Mouse (Mus musculus): ENCODE measurements at regions not wholly inside any gene's neighbourhood (a gene's known extent, or its start where the extent isn't known, plus 50 kb on each side); places are given as distances from the start of the nearest gene placed in this dataset.
"Not testable (repeated sequence)": the region's sequence is repeated elsewhere in the genome, so short reads cannot be mapped to it uniquely, and the experiment has no call there.

DNA sequence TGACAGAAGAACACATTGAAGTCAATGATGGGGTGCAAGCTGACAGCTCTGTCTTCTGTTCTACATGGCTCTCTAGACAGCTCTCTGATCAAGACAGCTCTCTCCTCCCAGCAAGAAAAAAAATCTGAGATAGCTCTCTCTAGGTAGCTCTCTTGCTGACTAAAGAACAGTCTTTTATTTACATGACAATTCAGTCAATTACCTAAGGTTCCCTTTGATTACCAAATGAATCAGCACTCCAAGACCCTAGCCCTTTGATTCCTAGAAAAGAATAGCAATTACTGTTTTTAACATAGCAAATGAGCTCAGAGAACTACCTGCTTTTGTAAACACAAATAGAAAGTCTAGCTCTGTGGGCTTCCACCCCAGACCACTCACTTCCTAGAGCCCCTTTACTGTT is 264.1 kb downstream of the Gm6685 start:
- no peak for DNase-seq (ENCODE audit: low read depth, low spot score)

DNA sequence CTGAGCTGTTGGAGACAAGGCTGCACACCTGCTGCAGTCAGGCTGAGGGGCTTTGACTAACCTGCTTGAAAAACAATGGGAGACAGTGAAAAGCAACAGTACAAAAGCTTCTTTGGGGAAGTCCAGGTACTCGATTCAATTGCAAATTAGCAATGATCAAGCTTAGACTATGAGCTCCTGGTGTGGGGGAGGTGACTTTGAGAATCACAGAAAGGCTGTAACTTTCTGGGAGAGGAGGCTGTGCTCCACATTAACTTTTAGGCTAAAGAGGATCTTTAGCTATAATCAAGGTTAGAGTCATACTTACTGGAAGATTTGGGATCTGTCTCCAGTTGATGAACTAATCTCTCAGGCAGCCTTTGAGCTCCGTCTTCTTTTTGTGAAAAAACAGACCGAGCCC is 303.4 kb downstream of the Gm6685 start:
- DNase-seq (ENCODE audit: low read depth, low spot score) = not testable (repeated sequence)

DNA sequence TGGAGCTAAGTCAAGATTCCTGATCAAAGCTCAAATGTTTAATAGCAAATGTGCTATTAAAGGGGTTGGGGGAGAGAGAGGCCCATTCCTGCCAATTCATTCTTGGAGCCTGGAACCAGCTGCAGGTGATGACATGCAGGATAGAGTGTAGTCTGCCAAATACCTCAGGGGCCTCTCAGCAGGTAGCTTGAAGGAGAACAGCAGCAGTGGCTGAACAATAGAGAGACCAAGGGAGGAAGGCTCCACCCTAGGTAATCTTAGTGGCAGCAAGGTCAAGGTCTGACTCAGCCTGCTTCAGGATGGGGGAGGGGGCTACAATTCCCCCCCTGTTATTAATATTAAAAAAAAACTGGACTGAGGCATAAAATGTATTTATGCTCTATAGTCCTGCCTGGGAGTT is 304.1 kb downstream of the Gm6685 start:
- not testable (repeated sequence) for DNase-seq (ENCODE audit: low read depth, low spot score)

- no peak for DNase-seq (ENCODE audit: low read depth, low spot score)
Measured at GRCm38 (mm10) chr11:28022876-28023275, 316.8 kb downstream of the Gm6685 start.

DNA sequence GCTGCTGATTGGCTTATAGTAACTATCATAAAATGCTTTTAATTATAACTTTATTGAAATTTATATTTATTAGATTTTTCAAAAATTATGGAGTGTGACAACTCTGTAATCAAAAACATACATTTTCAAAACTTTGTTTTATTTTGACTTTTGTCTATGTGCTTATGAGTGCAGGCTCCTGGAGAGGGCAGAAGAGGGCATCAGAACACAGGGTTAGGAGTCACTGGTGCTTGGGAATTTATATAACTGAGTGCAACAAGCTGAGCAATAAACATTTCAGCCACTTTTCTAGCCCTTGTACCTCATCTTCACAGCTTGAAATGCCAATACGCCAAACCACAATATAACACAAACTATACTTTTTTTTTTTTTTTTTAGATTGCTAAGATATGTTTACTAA is 318.9 kb downstream of the Gm6685 start:
- peak; percentile 2 for DNase-seq (ENCODE audit: low read depth, low spot score)
